Mouse (Mus musculus): ENCODE results near the gene Ptar1.

GRCm38 (mm10) chr19:23768864-23769263 is 81.6 kb downstream of the Ptar1 start:
- TF ChIP-seq CTCF (IDR thresholded peaks at IDR 0.05; ENCODE audit: low read depth) (no peak), EP300 (IDR thresholded peaks at IDR 0.05; ENCODE audit: low read depth) (no peak)
